Mouse (Mus musculus) embryonic facial prominence, embryonic 11.5 days (tissue): Measurements from ENCODE around the gene Arhgef38. TPM values are rescaled to one million over a fixed set of nuclear protein-coding genes. Genes with fewer than 3 reads are reported as not detected.
A peak's percentile ranks its signal among the peaks of the same experiment; 100 is the strongest.

Experiments
- ATAC-seq: fragments of 200-750 bp; cut with Nextera tagmentation; replicated peaks from 2 replicates; pipeline ENCODE4 v1.8.0; 2017; ENCODE audit warnings: low read depth; ENCODE audit not compliant: insufficient number of reproducible peaks, low FRiP score, low TSS enrichment
- DNase-seq: peaks from one replicate; pipeline ENCODE4 v3.0.0-alpha.2; 2015; ENCODE audit warnings: low spot score
- H3K27ac ChIP-seq: fragments of 300-500 bp; sonication (generic); replicated peaks from 2 replicates; pipeline ENCODE4 v1.5.1; 2014; ENCODE audit warnings: mild to moderate bottlenecking, low read depth, low read length, control low read depth
- H3K27me3 ChIP-seq: fragments of 300-500 bp; sonication (generic); 2 replicates; pipeline ENCODE4 v1.6.1; 2014; ENCODE audit warnings: mild to moderate bottlenecking, low read length, moderate library complexity, mixed read lengths; ENCODE audit not compliant: control insufficient read depth, insufficient read depth
- H3K36me3 ChIP-seq: fragments of 300-500 bp; sonication (generic); replicated peaks from 2 replicates; pipeline ENCODE4 v1.6.1; 2014; ENCODE audit warnings: low read depth, mild to moderate bottlenecking, low read length, moderate library complexity, mixed read lengths; ENCODE audit not compliant: control insufficient read depth, insufficient read depth
- H3K4me1 ChIP-seq: fragments of 300-500 bp; sonication (generic); 2 replicates; pipeline ENCODE4 v1.6.1; 2014; ENCODE audit warnings: low read length, mixed read lengths; ENCODE audit not compliant: control insufficient read depth, insufficient read depth
- H3K4me2 ChIP-seq: fragments of 300-500 bp; sonication (generic); 2 replicates; pipeline ENCODE4 v1.6.1; 2014; ENCODE audit warnings: low read depth, mild to moderate bottlenecking, control low read depth, low read length, moderate library complexity
- H3K4me3 ChIP-seq: fragments of 300-500 bp; sonication (generic); 2 replicates; pipeline ENCODE4 v1.5.1; 2014; ENCODE audit warnings: low read depth, low read length, control low read depth
- H3K9ac ChIP-seq: fragments of 300-500 bp; sonication (generic); replicated peaks from 2 replicates; pipeline ENCODE4 v1.6.1; 2014; ENCODE audit warnings: mild to moderate bottlenecking, control low read depth, low read length
- H3K9me3 ChIP-seq: fragments of 300-500 bp; sonication (generic); replicated peaks from 2 replicates; pipeline ENCODE4 v1.6.1; 2016; ENCODE audit warnings: mild to moderate bottlenecking, low read length, inconsistent platforms, mixed read lengths; ENCODE audit not compliant: control insufficient read depth
- whole genome bisulfite sequencing: fragments of 180-500 bp; shearing (Covaris S2); extraction: QIAGEN DNeasy Blood & Tissue Kit; methylation state at CpG from one replicate; pipeline ENCODE4 v1.1.7; 2014; 5-methylcytosine and 5-hydroxymethylcytosine counted together
- polyA plus RNA-seq: library from polyadenylated mRNA; unstranded; fragments of >200 nt; fragmentation: Nextera tagmentation; extraction: Ambion mirVana; gene quantifications from 2 replicates; pipeline ENCODE4 v1.2.1, GENCODE M21; 2014

The Arhgef38 gene
- polyA plus RNA-seq = 0.15 and 0.17 TPM in 2 replicates

GRCm38 (mm10) chr3:133234821-133235295 lies at the start of gene Arhgef38:
TSS of gene Arhgef38 (minus strand) at chr3:133234949.
- Histone ChIP-seq H3K4me3 (no peak within 1 kb of the TSS), H3K4me2 (no peak within 1 kb of the TSS), H3K9me3 (no peaks in the 10 kb centered on the region), H3K4me1 (no peaks in the 10 kb centered on the region), H3K9ac (no peak within 1 kb of the TSS), H3K36me3 (no peaks in the 10 kb centered on the region), H3K27me3 (no peaks in the 10 kb centered on the region), H3K27ac (no peak within 1 kb of the TSS)
- ATAC-seq (peak; percentile 44; the same call in 1 of the 2 replicates), DNase-seq (no peak)
- 60% methylated on average over 12 of the region's 12 CpGs for WGBS

- DNase-seq = peak; percentile 86
- H3K27ac ChIP-seq = no peak overlapping the region
- H3K4me3 ChIP-seq = no peak overlapping the region
- no peak overlapping the region for H3K4me2 ChIP-seq
- no peaks in the 10 kb centered on the region for H3K36me3 ChIP-seq
- H3K9me3 ChIP-seq = no peaks in the 10 kb centered on the region
- no peaks in the 10 kb centered on the region for H3K27me3 ChIP-seq
- no peaks in the 10 kb centered on the region for H3K4me1 ChIP-seq
- ATAC-seq = no peak
- 18% methylated on average over 3 of the region's 3 CpGs for WGBS
- no peak overlapping the region for H3K9ac ChIP-seq
Observed at GRCm38 (mm10) chr3:133271887-133272286, 37.1 kb upstream of the Arhgef38 start.

- Histone ChIP-seq H3K27me3 (no peaks in the 10 kb centered on the region), H3K4me2 (no peak overlapping the region), H3K36me3 (no peaks in the 10 kb centered on the region), H3K4me1 (no peaks in the 10 kb centered on the region), H3K27ac (no peak overlapping the region), H3K4me3 (no peak overlapping the region), H3K9ac (no peak overlapping the region), H3K9me3 (no peaks in the 10 kb centered on the region)
- ATAC-seq (no peak), DNase-seq (no peak)
- 92% methylated on average over 2 of the region's 2 CpGs for WGBS
Observed at GRCm38 (mm10) chr3:133258860-133259259, 24.1 kb upstream of the Arhgef38 start.

- Histone ChIP-seq H3K9me3 (no peaks in the 10 kb centered on the region), H3K9ac (no peak overlapping the region), H3K36me3 (no peaks in the 10 kb centered on the region), H3K27ac (no peak overlapping the region), H3K27me3 (no peaks in the 10 kb centered on the region), H3K4me1 (no peaks in the 10 kb centered on the region), H3K4me3 (no peak overlapping the region), H3K4me2 (no peak overlapping the region)
- WGBS = 62% methylated on average over 4 of the region's 4 CpGs
- DNase-seq (no peak), ATAC-seq (no peak)
Observed at GRCm38 (mm10) chr3:133255842-133256241, 21.1 kb upstream of the Arhgef38 start.

GRCm38 (mm10) chr3:133244027-133244426 lies 9.3 kb upstream of the Arhgef38 start:
- Histone ChIP-seq H3K4me3 (no peak overlapping the region), H3K27ac (no peak overlapping the region), H3K9me3 (no peaks in the 10 kb centered on the region), H3K9ac (no peak overlapping the region), H3K4me1 (no peaks in the 10 kb centered on the region), H3K27me3 (no peaks in the 10 kb centered on the region), H3K36me3 (no peaks in the 10 kb centered on the region), H3K4me2 (no peak overlapping the region)
- ATAC-seq (no peak), DNase-seq (peak; percentile 30)
- WGBS = 80% methylated on average over 9 of the region's 9 CpGs

- Histone ChIP-seq H3K9me3 (no peaks in the 10 kb centered on the region), H3K4me1 (no peaks in the 10 kb centered on the region), H3K4me2 (no peak overlapping the region), H3K36me3 (no peaks in the 10 kb centered on the region), H3K4me3 (no peak overlapping the region), H3K27ac (no peak overlapping the region), H3K9ac (no peak overlapping the region), H3K27me3 (no peaks in the 10 kb centered on the region)
- ATAC-seq (no peak), DNase-seq (no peak)
- WGBS = 76% methylated on average over 1 of the region's 1 CpGs
Observed at GRCm38 (mm10) chr3:133241916-133242315, 7.2 kb upstream of the Arhgef38 start.

GRCm38 (mm10) chr3:133233993-133234392 lies 756 bp downstream of the Arhgef38 start:
- Histone ChIP-seq H3K27ac (no peak overlapping the region), H3K9ac (no peak overlapping the region), H3K4me2 (no peak overlapping the region), H3K4me3 (no peak overlapping the region), H3K27me3 (no peaks in the 10 kb centered on the region), H3K4me1 (no peaks in the 10 kb centered on the region), H3K36me3 (no peaks in the 10 kb centered on the region), H3K9me3 (no peaks in the 10 kb centered on the region)
- ATAC-seq (no peak), DNase-seq (no peak)
- 51% methylated on average over 9 of the region's 9 CpGs for WGBS

GRCm38 (mm10) chr3:133230427-133230826 lies 4.3 kb downstream of the Arhgef38 start:
- 84% methylated on average over 2 of the region's 2 CpGs for WGBS
- no peak overlapping the region for H3K4me2 ChIP-seq
- DNase-seq (no peak), ATAC-seq (no peak)
- H3K4me3 ChIP-seq = no peak overlapping the region
- H3K36me3 ChIP-seq = no peaks in the 10 kb centered on the region
- no peak overlapping the region for H3K9ac ChIP-seq
- H3K4me1 ChIP-seq = no peaks in the 10 kb centered on the region
- H3K27me3 ChIP-seq = no peaks in the 10 kb centered on the region
- no peaks in the 10 kb centered on the region for H3K9me3 ChIP-seq
- H3K27ac ChIP-seq = no peak overlapping the region
